Mouse (Mus musculus) heart, postnatal 36 days (tissue): ENCODE measurements around the gene D17H6S53E. TPM values are rescaled to one million over a fixed set of nuclear protein-coding genes. Genes with fewer than 3 reads are reported as not detected.

Experiments
- DNase-seq, 2 experiments: peaks; one replicate each; pipeline ENCODE4 v3.0.0; 2021 to 2022
- intact Hi-C: fragments of 180-260 bp; cut with DNase I; formaldehyde crosslinking; loops from one replicate; pipeline ENCODE4 v1.15.1; 2025
- total RNA-seq, 2 experiments: library from RNA; stranded (reverse); gene quantifications; 2 replicates each; pipeline ENCODE4 v1.2.3; 2021

Gene D17H6S53E
- total RNA-seq, 2 experiments from 2014 or later, result 25.7 to 26.4 TPM

GRCm38 (mm10) chr17:35174201-35174977 is 48.2 kb downstream of the D17H6S53E start:
- no peak for DNase-seq
- intact Hi-C loops, result no loop called here

- no peak for DNase-seq
- intact Hi-C loops, result no loop called here
Observed at GRCm38 (mm10) chr17:35175382-35175781, 49.2 kb downstream of the D17H6S53E start.

DNA sequence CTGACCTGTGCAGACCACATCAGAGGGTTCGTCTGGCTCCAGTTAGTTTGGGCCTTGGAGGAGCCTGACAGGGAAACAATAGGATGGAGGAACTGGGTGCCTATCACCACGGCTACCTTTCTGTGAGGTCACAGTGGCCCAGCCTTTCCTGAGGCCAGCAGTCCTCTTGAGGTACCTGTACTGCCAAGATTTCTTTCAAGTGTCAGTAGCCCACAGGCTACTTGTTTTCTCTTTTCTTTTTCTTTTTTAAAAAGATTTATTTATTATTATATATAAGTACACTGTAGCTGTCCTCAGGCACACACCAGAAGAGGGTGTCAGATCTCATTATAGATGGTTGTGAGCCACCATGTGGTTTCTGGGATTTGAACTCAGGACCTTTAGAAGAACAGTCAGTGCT is 49.8 kb downstream of the D17H6S53E start, which contains the start of gene Aif1:
Gene Aif1 (minus strand): TSS at position 101 of the 400 bp plus-strand sequence.
- DNase-seq, result no peak
- intact Hi-C loops, result no loop called here

Other genes starting within 250 kb of the D17H6S53E start
- 1 to 10 TPM; 7.5 to 7.7 TPM for gene Zbtb12, start 246.9 kb upstream of the D17H6S53E start, total RNA-seq
- gene Gm20547, start 244.3 kb upstream of the D17H6S53E start, total RNA-seq, result not detected
- gene C2, start 228.1 kb upstream of the D17H6S53E start, total RNA-seq, result 1 to 10 TPM; 3.1 to 4.4 TPM
- gene Ehmt2, start 227.9 kb upstream of the D17H6S53E start, total RNA-seq, result 10 to 100 TPM; 44.6 to 49.8 TPM
- gene Slc44a4, start 211.9 kb upstream of the D17H6S53E start, total RNA-seq, result not detected
- 10 to 100 TPM; 13.2 to 16.5 TPM for gene Neu1, start 195.1 kb upstream of the D17H6S53E start, total RNA-seq
- 1 to 10 TPM; 2.8 to 4.5 TPM for gene Hspa1b, start 167.1 kb upstream of the D17H6S53E start, total RNA-seq
- not detected for gene Gm20481, start 156.5 kb upstream of the D17H6S53E start, total RNA-seq
- gene Hspa1a, start 154.2 kb upstream of the D17H6S53E start, total RNA-seq, result 1 to 10 TPM; 4.2 to 4.6 TPM
- gene Hspa1l, start 153.7 kb upstream of the D17H6S53E start, total RNA-seq, result 1 to 10 TPM; 7.8 to 9.2 TPM
- gene Lsm2, start 144.5 kb upstream of the D17H6S53E start, total RNA-seq, result 10 to 100 TPM; 16.0 to 17.4 TPM
- gene Vars, start 125.4 kb upstream of the D17H6S53E start, total RNA-seq, result 10 to 100 TPM; 26.7 to 27.4 TPM
- 1 to 10 TPM; 8.4 to 9.3 TPM for gene Vwa7, start 109.8 kb upstream of the D17H6S53E start, total RNA-seq
- gene Sapcd1, start 98.4 kb upstream of the D17H6S53E start, total RNA-seq, result not detected
- under 1 TPM; 0.25 to 0.70 TPM for gene Msh5, start 79.6 kb upstream of the D17H6S53E start, total RNA-seq
- gene Clic1, start 76.4 kb upstream of the D17H6S53E start, total RNA-seq, result 10 to 100 TPM; 41.7 to 44.0 TPM
- gene Ddah2, start 67.3 kb upstream of the D17H6S53E start, total RNA-seq, result 10 to 100 TPM; 27.5 to 27.6 TPM
- under 1 TPM in 1 of 2 experiments, not detected in 1; 0.56 TPM for gene Ly6g6c, start 61.0 kb upstream of the D17H6S53E start, total RNA-seq
- under 1 TPM; 0.42 to 0.49 TPM for gene Mpig6b, start 60.2 kb upstream of the D17H6S53E start, total RNA-seq
- not detected for gene Ly6g6e, start 49.5 kb upstream of the D17H6S53E start, total RNA-seq
- gene Ly6g6d, start 48.3 kb upstream of the D17H6S53E start, total RNA-seq, result under 1 TPM; 0.70 to 0.80 TPM
- not detected for gene Ly6g6f, start 40.8 kb upstream of the D17H6S53E start, total RNA-seq
- gene Abhd16a, start 37.1 kb upstream of the D17H6S53E start, total RNA-seq, result 10 to 100 TPM; 54.6 to 61.1 TPM
- gene Ly6g5c, start 18.1 kb upstream of the D17H6S53E start, total RNA-seq, result not detected
- gene Ly6g5b, start 10.9 kb upstream of the D17H6S53E start, total RNA-seq, result not detected
- 1 to 10 TPM; 8.0 to 9.6 TPM for gene Gpank1, start 4.9 kb upstream of the D17H6S53E start, total RNA-seq
- 100 to 1,000 TPM; 163 to 164 TPM for gene Csnk2b, start 4.3 kb upstream of the D17H6S53E start, total RNA-seq
- gene Apom, start 5.7 kb downstream of the D17H6S53E start, total RNA-seq, result not detected
- 100 to 1,000 TPM; 243 to 268 TPM for gene Bag6, start 8.8 kb downstream of the D17H6S53E start, total RNA-seq
- 100 to 1,000 TPM; 122 to 127 TPM for gene Prrc2a, start 38.5 kb downstream of the D17H6S53E start, total RNA-seq
- 1 to 10 TPM; 2.0 to 6.2 TPM for gene Aif1, start 49.7 kb downstream of the D17H6S53E start, total RNA-seq
- 1 to 10 TPM; 3.3 to 3.7 TPM for gene Lst1, start 62.1 kb downstream of the D17H6S53E start, total RNA-seq
- 1 to 10 TPM; 1.0 to 1.6 TPM for gene Ltb, start 68.1 kb downstream of the D17H6S53E start, total RNA-seq
- gene Tnf, start 75.6 kb downstream of the D17H6S53E start, total RNA-seq, result under 1 TPM; 0.53 to 0.57 TPM
- under 1 TPM in 1 of 2 experiments, not detected in 1; 0.19 TPM for gene Lta, start 79.0 kb downstream of the D17H6S53E start, total RNA-seq
- not detected for gene Gm16181, start 94.5 kb downstream of the D17H6S53E start, total RNA-seq
- 1 to 10 TPM; 2.0 to 2.6 TPM for gene Atp6v1g2, start 107.3 kb downstream of the D17H6S53E start, total RNA-seq
- 1 to 10 TPM; 8.0 to 8.5 TPM for gene Nfkbil1, start 109.4 kb downstream of the D17H6S53E start, total RNA-seq
- 10 to 100 TPM; 83.3 to 97.3 TPM for gene Ddx39b, start 115.4 kb downstream of the D17H6S53E start, total RNA-seq
- 100 to 1,000 TPM in 1 of 2 experiments, 10 to 100 TPM in 1; 87.6 to 133 TPM for gene H2-D1, start 136.4 kb downstream of the D17H6S53E start, total RNA-seq
- gene H2-Q1, start 194.0 kb downstream of the D17H6S53E start, total RNA-seq, result 1 to 10 TPM; 1.1 to 1.4 TPM
- 1 to 10 TPM in 1 of 2 experiments, under 1 TPM in 1; 0.64 to 1.4 TPM for gene H2-Q2, start 215.9 kb downstream of the D17H6S53E start, total RNA-seq